Mouse (Mus musculus) intestine, embryonic 15.5 days (tissue): ENCODE data around the gene Ankrd65. TPM values are rescaled to one million over a fixed set of nuclear protein-coding genes. Genes with fewer than 3 reads are reported as not detected.

Experiments
- ATAC-seq: fragments of 200-750 bp; cut with Nextera tagmentation; 2 replicates; pipeline ENCODE4 v1.8.0; 2017; ENCODE audit warnings: moderate TSS enrichment, moderate library complexity
- H3K27ac ChIP-seq: fragments of 300-500 bp; sonication (generic); 2 replicates; pipeline ENCODE4 v1.5.1; 2015; ENCODE audit warnings: mild to moderate bottlenecking, inconsistent platforms
- H3K27me3 ChIP-seq: fragments of 300-500 bp; sonication (generic); replicated peaks from 2 replicates; pipeline ENCODE4 v1.6.1; 2015; ENCODE audit warnings: inconsistent platforms
- H3K36me3 ChIP-seq: fragments of 300-500 bp; sonication (generic); 2 replicates; pipeline ENCODE4 v1.6.1; 2015; ENCODE audit warnings: inconsistent platforms
- H3K4me1 ChIP-seq: fragments of 300-500 bp; sonication (generic); replicated peaks from 2 replicates; pipeline ENCODE4 v1.6.1; 2015; ENCODE audit warnings: inconsistent platforms
- H3K4me2 ChIP-seq: fragments of 300-500 bp; sonication (generic); replicated peaks from 2 replicates; pipeline ENCODE4 v1.6.1; 2015; ENCODE audit warnings: mild to moderate bottlenecking, inconsistent platforms
- H3K4me3 ChIP-seq: fragments of 300-500 bp; sonication (generic); replicated peaks from 2 replicates; pipeline ENCODE4 v1.5.1; 2015; ENCODE audit warnings: inconsistent platforms
- H3K9ac ChIP-seq: fragments of 300-500 bp; sonication (generic); 2 replicates; pipeline ENCODE4 v1.6.1; 2015; ENCODE audit warnings: inconsistent platforms
- H3K9me3 ChIP-seq: fragments of 300-500 bp; sonication (generic); 2 replicates; pipeline ENCODE4 v1.6.1; 2016; ENCODE audit warnings: inconsistent platforms
- WGBS: fragments of 180-500 bp; shearing (Covaris S2); methylation state at CpG from one replicate; pipeline ENCODE4 v1.1.7; 2015; 5-methylcytosine and 5-hydroxymethylcytosine counted together
- polyA plus RNA-seq: library from polyadenylated mRNA; unstranded; fragments of >200 nt; fragmentation: Nextera tagmentation; extraction: Ambion mirVana; gene quantifications from 2 replicates; pipeline ENCODE4 v1.2.1, GENCODE M21; 2015

Gene Ankrd65
- polyA plus RNA-seq, 1 experiment from 2014 or later = not detected

DNA sequence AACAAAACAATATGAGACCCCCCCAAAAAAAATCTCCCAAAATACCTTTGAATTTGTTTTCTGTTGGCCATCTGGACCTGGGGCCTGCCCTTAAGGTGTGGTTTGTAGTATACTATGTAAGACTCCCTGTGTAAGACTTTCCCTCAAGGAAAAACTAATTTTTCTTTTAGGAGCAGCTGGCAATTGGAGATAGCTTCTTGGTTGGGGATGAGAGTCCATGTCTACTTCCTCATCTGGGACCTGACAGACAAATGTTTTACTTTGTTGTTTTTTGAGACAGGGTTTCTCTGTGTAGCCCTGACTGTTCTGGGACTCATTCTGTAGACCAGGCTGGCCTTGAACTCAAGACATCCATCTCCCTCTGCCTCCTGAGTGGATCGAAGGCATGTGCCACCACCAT, 11.8 kb downstream of the Ankrd65 start:
- Histone ChIP-seq H3K36me3 (0 out of 2 replicates have a peak, but pooled peaks cover 3% of the 10 kb centered on the region), H3K4me3 (no peak overlapping the region), H3K9ac (no peak overlapping the region), H3K9me3 (no peaks in the 10 kb centered on the region), H3K4me1 (peaks cover 12% of the 10 kb centered on the region), H3K27me3 (no peaks in the 10 kb centered on the region), H3K4me2 (no peak overlapping the region), H3K27ac (no peak overlapping the region)
- ATAC-seq = no peak
- WGBS = 100% methylated on average over 1 of the region's 1 CpGs

DNA sequence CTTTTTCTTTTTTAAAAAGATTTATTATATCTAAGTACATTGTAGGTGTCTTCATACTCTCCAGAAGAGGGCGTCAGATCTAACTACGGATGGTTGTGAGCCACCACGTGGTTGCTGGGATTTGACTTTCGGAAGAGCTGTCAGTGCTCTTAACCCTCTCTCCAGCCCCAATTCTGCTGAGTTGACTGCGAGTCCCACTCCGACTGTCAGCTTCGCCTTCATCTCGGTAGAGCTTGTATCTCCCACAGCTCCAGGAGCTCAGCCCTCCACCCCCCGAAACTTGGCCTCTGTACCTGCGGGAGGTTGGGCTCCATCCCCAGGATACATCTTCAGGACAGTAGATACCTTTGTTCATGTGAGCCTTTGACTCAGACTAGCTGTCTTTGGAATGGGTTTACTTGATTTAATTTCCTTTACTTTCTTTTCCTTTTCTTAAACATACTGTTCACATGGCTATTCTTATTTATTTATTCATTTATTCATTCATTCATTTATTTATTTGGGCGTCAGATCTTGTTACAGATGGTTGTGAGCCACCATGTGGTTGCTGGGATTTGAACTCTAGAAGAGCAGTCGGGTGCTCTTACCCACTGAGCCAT, 12.6 kb downstream of the Ankrd65 start, which contains the start of gene Mrpl20:
Gene Mrpl20, plus strand, starts transcription at position 138 of the 599 bp plus-strand sequence.
- H3K9me3 ChIP-seq = no peaks in the 10 kb centered on the region
- H3K36me3 ChIP-seq = peaks cover 9% of the 10 kb centered on the region; the same call in 1 of the 2 replicates
- peaks cover 12% of the 10 kb centered on the region for H3K4me1 ChIP-seq
- H3K9ac ChIP-seq = peak within 1 kb of the TSS; percentile 73
- H3K4me3 ChIP-seq = peak within 1 kb of the TSS; percentile 85
- H3K4me2 ChIP-seq = peak within 1 kb of the TSS; percentile 65
- H3K27ac ChIP-seq = peak within 1 kb of the TSS; percentile 51
- no peaks in the 10 kb centered on the region for H3K27me3 ChIP-seq
- WGBS = 8% methylated on average over 12 of the region's 12 CpGs
- ATAC-seq = peak; percentile 71

DNA sequence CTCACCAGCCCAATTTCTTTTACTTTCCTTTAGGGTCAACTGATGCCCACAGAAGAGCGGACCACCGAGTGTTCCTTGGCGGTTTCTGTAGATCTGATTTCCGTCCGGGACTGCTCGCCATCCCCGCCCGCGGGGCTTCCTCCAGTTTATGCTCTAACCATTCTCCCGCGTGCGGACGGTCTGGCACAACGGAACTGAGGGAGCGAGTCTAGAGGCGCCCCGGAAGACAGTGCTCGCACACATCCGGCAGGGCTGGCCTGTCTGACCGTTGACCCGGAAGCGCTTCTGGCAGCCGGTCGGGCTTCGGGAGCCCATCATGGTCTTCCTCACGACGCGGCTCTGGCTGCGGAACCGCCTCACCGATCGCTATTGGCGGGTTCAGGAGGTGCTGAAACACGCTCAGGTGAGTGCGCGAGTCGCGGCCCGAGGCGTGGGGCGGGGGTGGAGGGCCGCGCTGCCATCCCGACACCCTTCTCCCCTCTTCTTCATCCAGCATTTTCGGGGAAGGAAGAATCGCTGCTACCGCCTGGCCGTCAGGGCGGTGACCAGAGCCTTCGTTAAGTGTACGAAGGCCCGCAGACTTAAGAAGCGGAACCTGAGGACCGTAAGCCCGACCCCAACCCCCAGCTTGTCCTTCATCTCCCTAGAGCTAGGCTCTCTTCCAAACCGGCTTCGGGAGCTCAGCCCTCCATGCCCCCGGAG, 13.3 kb downstream of the Ankrd65 start:
- Histone ChIP-seq H3K36me3 (peaks cover 15% of the 10 kb centered on the region; the same call in 1 of the 2 replicates), H3K4me2 (peak overlapping the region; percentile 65), H3K9ac (peak overlapping the region; percentile 73), H3K4me3 (peak overlapping the region; percentile 85), H3K27me3 (no peaks in the 10 kb centered on the region), H3K4me1 (peaks cover 12% of the 10 kb centered on the region), H3K27ac (peak overlapping the region; percentile 51), H3K9me3 (no peaks in the 10 kb centered on the region)
- ATAC-seq = peak; percentile 99
- under 1% methylated on average over 58 of the region's 58 CpGs for WGBS

DNA sequence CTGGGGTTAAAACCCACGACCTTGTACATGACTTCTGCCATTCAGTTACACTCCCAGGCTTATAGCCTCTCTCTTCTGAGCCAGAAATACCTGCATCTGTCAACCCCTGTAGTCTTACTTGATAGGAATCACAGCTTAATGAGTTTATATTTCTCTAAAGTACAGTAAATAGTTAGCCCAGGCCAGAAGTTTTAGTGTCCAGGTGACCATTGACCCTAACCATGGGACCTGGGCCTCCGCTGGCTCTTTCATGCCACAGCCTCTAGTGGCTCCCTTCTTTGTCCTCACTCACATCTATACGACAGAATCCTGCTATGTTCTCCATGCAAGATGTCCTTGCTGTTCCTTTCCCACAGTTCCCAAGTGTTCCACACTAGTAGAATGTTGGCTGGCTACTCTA, 17.6 kb downstream of the Ankrd65 start:
- Histone ChIP-seq H3K27me3 (no peaks in the 10 kb centered on the region), H3K4me1 (peaks cover 17% of the 10 kb centered on the region), H3K4me2 (no peak overlapping the region), H3K36me3 (peaks cover 24% of the 10 kb centered on the region), H3K27ac (no peak overlapping the region), H3K9me3 (no peaks in the 10 kb centered on the region), H3K4me3 (no peak overlapping the region), H3K9ac (no peak overlapping the region)
- ATAC-seq = no peak
- 90% methylated on average over 3 of the region's 3 CpGs for WGBS

DNA sequence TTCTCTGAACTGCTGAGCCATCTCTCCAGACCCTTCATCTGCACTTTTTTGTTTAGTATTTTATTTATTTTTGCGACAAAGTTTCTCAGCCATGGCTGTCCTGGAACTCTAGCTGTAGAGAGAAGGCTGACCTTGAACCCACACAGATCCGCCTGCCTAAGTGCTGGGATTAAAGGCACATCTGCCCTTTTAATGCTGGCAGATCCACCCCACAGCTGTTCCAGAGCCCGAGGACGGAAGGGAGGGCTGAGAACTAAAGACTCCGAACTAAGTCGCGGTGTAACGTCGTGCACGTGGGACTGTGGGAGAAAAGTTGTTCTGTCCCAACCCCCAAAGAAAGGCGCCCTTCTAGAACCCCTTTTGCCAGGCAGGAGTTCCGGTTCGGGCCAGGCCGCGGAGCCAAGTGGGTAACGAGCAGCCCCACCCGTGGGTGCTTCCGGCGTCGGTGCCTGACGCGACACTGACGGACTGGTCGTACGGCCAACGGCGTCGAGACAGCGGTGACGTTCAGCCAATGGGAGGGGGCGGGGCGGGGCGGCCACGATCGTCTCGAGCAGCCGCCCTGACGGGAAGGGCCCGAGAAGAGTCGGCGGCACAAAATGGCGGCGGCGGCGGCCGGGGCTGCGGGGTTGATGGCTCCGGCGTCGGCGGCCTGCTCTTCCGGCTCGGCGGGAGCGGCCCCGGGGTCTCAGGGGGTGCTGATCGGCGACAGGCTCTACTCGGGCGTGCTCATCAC, 21.9 kb downstream of the Ankrd65 start, which contains the start of gene Ccnl2:
Gene Ccnl2, plus strand, starts transcription at position 561 of the 736 bp plus-strand sequence.
- under 1% methylated on average over 60 of the region's 60 CpGs for WGBS

DNA sequence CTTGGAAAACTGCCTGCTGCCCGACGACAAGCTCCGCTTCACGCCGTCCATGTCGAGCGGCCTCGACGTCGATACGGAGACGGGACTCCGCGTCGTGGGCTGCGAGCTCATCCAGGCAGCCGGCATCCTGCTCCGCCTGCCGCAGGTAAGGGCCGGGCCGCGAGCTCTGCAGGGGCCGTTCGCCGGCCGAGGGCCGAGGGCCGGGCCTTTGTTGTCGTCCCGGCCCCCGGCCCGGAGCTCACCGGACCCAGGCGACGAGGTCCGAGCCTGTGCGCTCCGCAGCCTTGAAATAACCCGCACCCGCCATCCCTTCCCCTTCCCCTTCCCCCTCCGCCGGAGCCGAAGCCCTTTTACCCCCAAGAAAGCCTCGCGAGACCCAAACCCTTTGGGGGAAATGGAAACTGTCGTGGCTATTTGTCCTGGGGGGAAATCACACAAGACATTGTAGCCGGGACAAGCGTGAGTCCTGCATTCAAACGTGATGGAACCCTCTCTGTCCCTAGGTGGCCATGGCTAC, 22.5 kb downstream of the Ankrd65 start:
- Histone ChIP-seq H3K27ac (peak overlapping the region; percentile 82), H3K27me3 (no peaks in the 10 kb centered on the region), H3K4me3 (peak overlapping the region; percentile 99), H3K36me3 (peaks cover 32% of the 10 kb centered on the region), H3K4me2 (peak overlapping the region; percentile 61), H3K9ac (peak overlapping the region; percentile 99), H3K9me3 (no peaks in the 10 kb centered on the region), H3K4me1 (peaks cover 20% of the 10 kb centered on the region)
- peak; percentile 54 for ATAC-seq
- WGBS = under 1% methylated on average over 49 of the region's 49 CpGs

More for the DNA sequence above, 21.9 kb downstream of the Ankrd65 start, which contains the start of gene Ccnl2:
- peak within 1 kb of the TSS; percentile 72 for H3K4me2 ChIP-seq
- no peaks in the 10 kb centered on the region for H3K27me3 ChIP-seq
- H3K9me3 ChIP-seq = no peaks in the 10 kb centered on the region
- peak; percentile 99 for ATAC-seq
- H3K27ac ChIP-seq = peak within 1 kb of the TSS; percentile 87
- H3K36me3 ChIP-seq = peaks cover 34% of the 10 kb centered on the region
- peak within 1 kb of the TSS; percentile 99 for H3K9ac ChIP-seq
- H3K4me3 ChIP-seq = peak within 1 kb of the TSS; percentile 99
- peaks cover 17% of the 10 kb centered on the region for H3K4me1 ChIP-seq

DNA sequence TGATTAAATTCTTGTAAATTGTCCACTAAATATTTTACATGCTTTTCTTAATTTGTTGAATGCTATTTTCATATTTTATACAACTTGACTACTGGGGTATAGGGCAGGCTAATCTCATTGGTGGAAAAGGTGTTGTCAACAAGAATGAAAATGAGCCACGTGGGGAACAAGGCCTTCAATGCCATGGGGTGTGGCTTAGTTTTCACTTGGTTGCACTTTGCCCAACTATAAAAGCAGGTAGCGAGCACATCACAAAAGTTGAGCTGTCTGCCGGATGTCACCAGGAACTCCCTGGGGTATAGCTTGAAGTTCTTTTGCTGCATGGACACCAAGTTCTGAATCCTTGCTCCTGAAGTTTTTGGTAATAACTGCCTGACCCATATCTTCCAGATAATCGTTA, 27.3 kb downstream of the Ankrd65 start:
- peaks cover 13% of the 10 kb centered on the region for H3K4me1 ChIP-seq
- H3K9me3 ChIP-seq = no peaks in the 10 kb centered on the region
- no peak overlapping the region for H3K4me2 ChIP-seq
- no peak overlapping the region for H3K9ac ChIP-seq
- no peak overlapping the region for H3K4me3 ChIP-seq
- no peaks in the 10 kb centered on the region for H3K27me3 ChIP-seq
- ATAC-seq = peak; percentile 52
- no peak overlapping the region for H3K27ac ChIP-seq
- peaks cover 44% of the 10 kb centered on the region for H3K36me3 ChIP-seq
- 68% methylated on average over 4 of the region's 4 CpGs for WGBS

DNA sequence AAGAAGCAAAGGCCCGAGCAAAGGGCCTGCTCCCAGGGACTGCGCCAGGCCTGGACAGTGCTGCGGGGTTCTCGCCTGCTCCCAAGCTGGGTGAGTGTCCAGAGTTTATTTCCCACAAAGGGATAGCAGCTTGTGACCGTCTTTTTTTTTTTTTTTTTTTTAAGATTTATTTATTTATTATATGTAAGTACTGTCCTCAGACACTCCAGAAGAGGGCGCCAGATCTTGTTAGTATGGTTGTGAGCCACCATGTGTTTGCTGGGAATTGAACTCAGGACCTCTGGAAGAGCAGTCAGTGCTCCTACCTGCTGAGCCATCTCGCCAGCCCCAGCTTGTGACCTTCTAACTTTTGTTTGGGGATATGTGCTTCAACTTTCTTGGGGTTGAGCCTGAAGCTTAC, 30.8 kb downstream of the Ankrd65 start:
- no peak for ATAC-seq
- H3K4me1 ChIP-seq = peaks cover 3% of the 10 kb centered on the region; the same call in 1 of the 2 replicates
- no peak overlapping the region for H3K4me2 ChIP-seq
- H3K9me3 ChIP-seq = no peaks in the 10 kb centered on the region
- no peak overlapping the region for H3K9ac ChIP-seq
- no peak overlapping the region for H3K27ac ChIP-seq
- no peak overlapping the region for H3K4me3 ChIP-seq
- H3K27me3 ChIP-seq = no peaks in the 10 kb centered on the region
- peaks cover 57% of the 10 kb centered on the region for H3K36me3 ChIP-seq
- WGBS = 73% methylated on average over 7 of the region's 7 CpGs

DNA sequence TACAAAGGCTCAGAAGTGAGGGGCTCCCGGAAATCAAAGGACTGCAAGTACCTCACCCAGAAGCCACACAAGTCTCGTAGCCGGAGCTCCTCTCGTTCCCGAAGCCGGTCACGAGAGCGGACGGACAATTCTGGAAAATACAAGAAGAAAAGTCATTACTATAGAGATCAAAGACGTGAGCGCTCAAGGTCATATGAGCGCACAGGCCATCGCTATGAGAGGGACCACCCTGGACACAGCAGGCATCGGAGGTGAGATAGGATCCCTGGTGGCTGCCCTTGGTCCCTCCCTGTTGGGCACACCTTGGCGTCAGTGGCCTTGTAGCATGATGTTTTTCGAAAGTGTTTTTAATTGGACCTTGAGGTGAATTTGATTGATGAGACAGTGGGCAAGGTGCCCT, 33.2 kb downstream of the Ankrd65 start:
- no peak overlapping the region for H3K27ac ChIP-seq
- H3K4me3 ChIP-seq = no peak overlapping the region
- WGBS = 95% methylated on average over 16 of the region's 16 CpGs
- no peaks in the 10 kb centered on the region for H3K9me3 ChIP-seq
- no peak for ATAC-seq
- H3K9ac ChIP-seq = no peak overlapping the region
- H3K27me3 ChIP-seq = no peaks in the 10 kb centered on the region
- peaks cover 57% of the 10 kb centered on the region for H3K36me3 ChIP-seq
- H3K4me2 ChIP-seq = no peak overlapping the region
- H3K4me1 ChIP-seq = no peaks in the 10 kb centered on the region; the same call in 1 of the 2 replicates

DNA sequence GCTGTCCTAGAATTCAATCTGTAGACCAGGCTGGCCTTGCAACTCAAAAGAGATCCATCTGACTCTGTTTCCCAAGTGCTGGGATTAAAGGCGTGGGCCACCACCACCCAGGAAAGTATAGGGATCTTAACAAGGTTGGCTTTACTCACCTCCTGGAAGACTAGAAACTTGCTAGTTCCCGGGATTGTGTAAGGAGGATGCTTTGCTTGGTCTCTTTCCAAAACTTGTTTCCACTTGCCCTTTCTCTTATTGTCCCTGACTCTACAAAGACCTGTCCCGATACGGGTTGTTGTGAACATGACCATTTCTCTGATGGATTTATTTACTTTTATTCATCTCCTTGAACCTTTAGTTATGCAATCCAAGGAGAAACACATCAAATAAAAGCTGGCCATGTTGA, 39.6 kb downstream of the Ankrd65 start:
- ATAC-seq = no peak
- no peaks in the 10 kb centered on the region for H3K27me3 ChIP-seq
- 92% methylated on average over 4 of the region's 4 CpGs for WGBS
- H3K9me3 ChIP-seq = no peaks in the 10 kb centered on the region
- H3K4me1 ChIP-seq = peaks cover 21% of the 10 kb centered on the region
- no peak overlapping the region for H3K4me3 ChIP-seq
- H3K4me2 ChIP-seq = no peak overlapping the region
- H3K27ac ChIP-seq = no peak overlapping the region
- H3K36me3 ChIP-seq = peaks cover 21% of the 10 kb centered on the region
- H3K9ac ChIP-seq = no peak overlapping the region

DNA sequence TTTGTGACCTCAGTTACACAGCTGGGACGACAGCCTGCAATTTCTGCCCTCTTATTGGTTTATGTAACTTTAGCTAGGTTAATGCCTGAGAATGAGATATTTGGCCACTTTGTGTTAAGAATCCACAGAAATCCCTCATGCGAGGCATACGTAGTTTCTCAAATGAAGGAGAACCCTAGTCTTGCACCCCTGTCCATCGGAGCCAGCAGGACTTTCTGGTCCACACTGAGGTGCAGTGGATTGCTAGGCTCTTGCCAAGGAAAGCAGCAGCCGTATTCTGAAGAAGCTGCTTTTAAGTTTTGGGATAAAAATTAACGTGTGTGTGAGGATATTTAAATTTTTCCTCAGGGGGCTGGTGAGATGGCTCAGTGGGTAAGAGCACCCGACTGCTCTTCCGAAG, 40.4 kb downstream of the Ankrd65 start:
- peak overlapping the region; percentile 85 for H3K4me2 ChIP-seq
- 52% methylated on average over 8 of the region's 8 CpGs for WGBS
- peak overlapping the region; percentile 67; the same call in 1 of the 2 replicates for H3K4me3 ChIP-seq
- H3K9ac ChIP-seq = no peak overlapping the region
- peaks cover 21% of the 10 kb centered on the region for H3K4me1 ChIP-seq
- H3K36me3 ChIP-seq = peaks cover 14% of the 10 kb centered on the region; the same call in 1 of the 2 replicates
- H3K9me3 ChIP-seq = no peaks in the 10 kb centered on the region
- peak overlapping the region; percentile 2; the same call in 1 of the 2 replicates for H3K27ac ChIP-seq
- no peak for ATAC-seq
- H3K27me3 ChIP-seq = no peaks in the 10 kb centered on the region
